Mouse (Mus musculus) G1E (cell line): ENCODE results near the gene Dgat2.

Source experiments
- CTCF ChIP-seq: IDR thresholded peaks from 2 replicates; pipeline ENCODE4 v1.5.1; 2012; ENCODE audit warnings: low read depth, low read length, inconsistent platforms, mixed read lengths
- GATA1 ChIP-seq: IDR thresholded peaks from 2 replicates; pipeline ENCODE4 v1.6.1; 2012; ENCODE audit warnings: borderline replicate concordance, low read length, inconsistent platforms, mixed read lengths
- GATA2 ChIP-seq: IDR thresholded peaks from 2 replicates; pipeline ENCODE4 v1.6.1; 2012; ENCODE audit warnings: low read depth, low read length, inconsistent platforms, borderline replicate concordance
- POLR2AphosphoS5 ChIP-seq: IDR thresholded peaks from 2 replicates; pipeline ENCODE4 v1.6.1; 2012; ENCODE audit warnings: low read depth, low read length, inconsistent platforms; ENCODE audit not compliant: insufficient replicate concordance
- TAL1 ChIP-seq: conservative IDR thresholded peaks from 2 replicates; pipeline ENCODE4 v1.6.1; 2012; ENCODE audit warnings: low read depth, low read length, inconsistent platforms, mixed read lengths

- no peak for TF ChIP-seq TAL1
- no peak for TF ChIP-seq CTCF
- TF ChIP-seq POLR2AphosphoS5, result no peak
- TF ChIP-seq GATA1, result no peak
- TF ChIP-seq GATA2, result no peak
Measured at GRCm38 (mm10) chr7:99143244-99143643, 39.3 kb downstream of the Dgat2 start.
